Mouse (Mus musculus) intestine, embryonic 16.5 days (tissue): ENCODE measurements around the gene Fam135a. TPM values are rescaled to one million over a fixed set of nuclear protein-coding genes. Genes with fewer than 3 reads are reported as not detected.

Source experiments
- ATAC-seq: fragments of 200-750 bp; cut with Nextera tagmentation; 2 replicates; pipeline ENCODE4 v1.8.0; 2017; ENCODE audit warnings: moderate TSS enrichment, moderate library complexity
- H3K27ac ChIP-seq: fragments of 300-500 bp; sonication (generic); 2 replicates; pipeline ENCODE4 v1.5.1; 2014; ENCODE audit warnings: mild to moderate bottlenecking, low read length
- H3K27me3 ChIP-seq: fragments of 300-500 bp; sonication (generic); replicated peaks from 2 replicates; pipeline ENCODE4 v1.6.1; 2014; ENCODE audit warnings: low read length, control low read depth, mixed read lengths; ENCODE audit not compliant: control insufficient read depth, insufficient read depth
- H3K36me3 ChIP-seq: fragments of 300-500 bp; sonication (generic); 2 replicates; pipeline ENCODE4 v1.6.1; 2014; ENCODE audit warnings: low read length, control low read depth; ENCODE audit not compliant: control insufficient read depth, insufficient read depth
- H3K4me1 ChIP-seq: fragments of 300-500 bp; sonication (generic); 2 replicates; pipeline ENCODE4 v1.6.1; 2014; ENCODE audit warnings: low read length, control low read depth, mixed read lengths; ENCODE audit not compliant: control insufficient read depth, insufficient read depth
- H3K4me2 ChIP-seq: fragments of 300-500 bp; sonication (generic); 2 replicates; pipeline ENCODE4 v1.6.1; 2014; ENCODE audit warnings: low read depth, low read length, control low read depth
- H3K4me3 ChIP-seq: fragments of 300-500 bp; sonication (generic); 2 replicates; pipeline ENCODE4 v1.5.1; 2014; ENCODE audit warnings: mild to moderate bottlenecking, low read length
- H3K9ac ChIP-seq: fragments of 300-500 bp; sonication (generic); 2 replicates; pipeline ENCODE4 v1.6.1; 2014; ENCODE audit warnings: low read depth, low read length
- H3K9me3 ChIP-seq: fragments of 300-500 bp; sonication (generic); 2 replicates; pipeline ENCODE4 v1.6.1; 2016; ENCODE audit warnings: low read length, control low read depth; ENCODE audit not compliant: control insufficient read depth
- WGBS: fragments of 180-500 bp; shearing (Covaris S2); extraction: QIAGEN DNeasy Blood & Tissue Kit; methylation state at CpG from one replicate; pipeline ENCODE4 v1.1.7; 2014; 5-methylcytosine and 5-hydroxymethylcytosine counted together
- polyA plus RNA-seq: library from polyadenylated mRNA; unstranded; fragments of >200 nt; fragmentation: Nextera tagmentation; extraction: Ambion mirVana; gene quantifications from 2 replicates; pipeline ENCODE4 v1.2.1, GENCODE M21; 2015

The Fam135a gene
- polyA plus RNA-seq = 31.3 and 31.8 TPM in 2 replicates

- Histone ChIP-seq H3K4me3 (peak within 1 kb of the TSS; percentile 84), H3K4me1 (0 out of 2 replicates have a peak, but pooled peaks cover 4% of the 10 kb centered on the region), H3K9ac (peak within 1 kb of the TSS; percentile 93), H3K4me2 (peak within 1 kb of the TSS; percentile 87), H3K36me3 (no peaks in the 10 kb centered on the region), H3K27me3 (no peaks in the 10 kb centered on the region), H3K9me3 (no peaks in the 10 kb centered on the region), H3K27ac (peak within 1 kb of the TSS; percentile 86)
- peak; percentile 88 for ATAC-seq
- WGBS = under 1% methylated on average over 71 of the region's 88 CpGs
Measured at GRCm38 (mm10) chr1:24099926-24100869, at the start of gene Fam135a. Gene Fam135a (minus strand): TSS chr1:24100341.

- H3K27me3 ChIP-seq = no peaks in the 10 kb centered on the region
- H3K4me2 ChIP-seq = no peak overlapping the region
- no peaks in the 10 kb centered on the region for H3K36me3 ChIP-seq
- no peak overlapping the region for H3K9ac ChIP-seq
- H3K4me1 ChIP-seq = no peaks in the 10 kb centered on the region
- H3K9me3 ChIP-seq = no peaks in the 10 kb centered on the region
- no peak for ATAC-seq
- H3K27ac ChIP-seq = no peak overlapping the region
- H3K4me3 ChIP-seq = no peak overlapping the region
- WGBS = 81% methylated on average over 8 of the region's 8 CpGs
Measured at GRCm38 (mm10) chr1:24143504-24143903, 43.4 kb upstream of the Fam135a start.

- Histone ChIP-seq H3K36me3 (no peaks in the 10 kb centered on the region), H3K9ac (no peak overlapping the region), H3K4me1 (no peaks in the 10 kb centered on the region), H3K4me3 (no peak overlapping the region), H3K9me3 (no peaks in the 10 kb centered on the region), H3K27me3 (no peaks in the 10 kb centered on the region), H3K4me2 (no peak overlapping the region), H3K27ac (no peak overlapping the region)
- 85% methylated on average over 6 of the region's 6 CpGs for WGBS
- ATAC-seq = no peak
Measured at GRCm38 (mm10) chr1:24140555-24140954, 40.4 kb upstream of the Fam135a start.

- no peak overlapping the region for H3K27ac ChIP-seq
- 14% methylated on average over 3 of the region's 3 CpGs for WGBS
- H3K4me3 ChIP-seq = no peak overlapping the region
- H3K27me3 ChIP-seq = no peaks in the 10 kb centered on the region
- no peaks in the 10 kb centered on the region for H3K4me1 ChIP-seq
- no peak overlapping the region for H3K4me2 ChIP-seq
- no peaks in the 10 kb centered on the region for H3K9me3 ChIP-seq
- ATAC-seq = 0 out of 2 replicates have a peak, but pooled peaks have one; percentile 40
- H3K9ac ChIP-seq = no peak overlapping the region
- no peaks in the 10 kb centered on the region for H3K36me3 ChIP-seq
Measured at GRCm38 (mm10) chr1:24137133-24137532, 37.0 kb upstream of the Fam135a start.

GRCm38 (mm10) chr1:24134792-24135191 lies 34.7 kb upstream of the Fam135a start:
- peak; percentile 58 for ATAC-seq
- Histone ChIP-seq H3K27ac (no peak overlapping the region), H3K4me2 (no peak overlapping the region), H3K4me1 (no peaks in the 10 kb centered on the region), H3K27me3 (no peaks in the 10 kb centered on the region), H3K9ac (no peak overlapping the region), H3K36me3 (no peaks in the 10 kb centered on the region), H3K9me3 (no peaks in the 10 kb centered on the region), H3K4me3 (no peak overlapping the region)
- 0% methylated on average over 1 of the region's 1 CpGs for WGBS

- Histone ChIP-seq H3K4me1 (no peaks in the 10 kb centered on the region), H3K9ac (no peak overlapping the region), H3K27ac (no peak overlapping the region), H3K4me2 (no peak overlapping the region), H3K36me3 (no peaks in the 10 kb centered on the region), H3K27me3 (no peaks in the 10 kb centered on the region), H3K9me3 (no peaks in the 10 kb centered on the region), H3K4me3 (no peak overlapping the region)
- 42% methylated on average over 19 of the region's 19 CpGs for WGBS
- ATAC-seq = no peak
Measured at GRCm38 (mm10) chr1:24133853-24134252, 33.7 kb upstream of the Fam135a start.

GRCm38 (mm10) chr1:24127866-24128265 lies 27.7 kb upstream of the Fam135a start:
- Histone ChIP-seq H3K9ac (no peak overlapping the region), H3K27ac (no peak overlapping the region), H3K4me1 (no peaks in the 10 kb centered on the region), H3K9me3 (no peaks in the 10 kb centered on the region), H3K4me3 (no peak overlapping the region), H3K4me2 (no peak overlapping the region), H3K27me3 (no peaks in the 10 kb centered on the region), H3K36me3 (no peaks in the 10 kb centered on the region)
- no peak for ATAC-seq
- 57% methylated on average over 6 of the region's 6 CpGs for WGBS

GRCm38 (mm10) chr1:24124610-24125009 lies 24.5 kb upstream of the Fam135a start:
- no peaks in the 10 kb centered on the region for H3K27me3 ChIP-seq
- no peaks in the 10 kb centered on the region for H3K36me3 ChIP-seq
- H3K4me3 ChIP-seq = no peak overlapping the region
- H3K4me1 ChIP-seq = no peaks in the 10 kb centered on the region
- 61% methylated on average over 3 of the region's 3 CpGs for WGBS
- no peak overlapping the region for H3K27ac ChIP-seq
- no peak for ATAC-seq
- H3K9me3 ChIP-seq = no peaks in the 10 kb centered on the region
- no peak overlapping the region for H3K9ac ChIP-seq
- H3K4me2 ChIP-seq = no peak overlapping the region

GRCm38 (mm10) chr1:24122582-24122981 lies 22.4 kb upstream of the Fam135a start:
- 94% methylated on average over 1 of the region's 1 CpGs for WGBS
- H3K27me3 ChIP-seq = no peaks in the 10 kb centered on the region
- H3K4me1 ChIP-seq = no peaks in the 10 kb centered on the region
- no peak overlapping the region for H3K4me2 ChIP-seq
- ATAC-seq = no peak
- no peak overlapping the region for H3K4me3 ChIP-seq
- H3K36me3 ChIP-seq = no peaks in the 10 kb centered on the region
- no peaks in the 10 kb centered on the region for H3K9me3 ChIP-seq
- H3K9ac ChIP-seq = no peak overlapping the region
- H3K27ac ChIP-seq = no peak overlapping the region
